Mouse (Mus musculus): ENCODE results near the gene Lmbr1l. TPM values are rescaled to one million over a fixed set of nuclear protein-coding genes. Genes with fewer than 3 reads are reported as not detected.
"Not testable (repeated sequence)": the region's sequence is repeated elsewhere in the genome, so short reads cannot be mapped to it uniquely, and the experiment has no call there.

Lmbr1l gene
- 10 to 100 TPM; 15.4 to 16.1 TPM for total RNA-seq (2021)

DNA sequence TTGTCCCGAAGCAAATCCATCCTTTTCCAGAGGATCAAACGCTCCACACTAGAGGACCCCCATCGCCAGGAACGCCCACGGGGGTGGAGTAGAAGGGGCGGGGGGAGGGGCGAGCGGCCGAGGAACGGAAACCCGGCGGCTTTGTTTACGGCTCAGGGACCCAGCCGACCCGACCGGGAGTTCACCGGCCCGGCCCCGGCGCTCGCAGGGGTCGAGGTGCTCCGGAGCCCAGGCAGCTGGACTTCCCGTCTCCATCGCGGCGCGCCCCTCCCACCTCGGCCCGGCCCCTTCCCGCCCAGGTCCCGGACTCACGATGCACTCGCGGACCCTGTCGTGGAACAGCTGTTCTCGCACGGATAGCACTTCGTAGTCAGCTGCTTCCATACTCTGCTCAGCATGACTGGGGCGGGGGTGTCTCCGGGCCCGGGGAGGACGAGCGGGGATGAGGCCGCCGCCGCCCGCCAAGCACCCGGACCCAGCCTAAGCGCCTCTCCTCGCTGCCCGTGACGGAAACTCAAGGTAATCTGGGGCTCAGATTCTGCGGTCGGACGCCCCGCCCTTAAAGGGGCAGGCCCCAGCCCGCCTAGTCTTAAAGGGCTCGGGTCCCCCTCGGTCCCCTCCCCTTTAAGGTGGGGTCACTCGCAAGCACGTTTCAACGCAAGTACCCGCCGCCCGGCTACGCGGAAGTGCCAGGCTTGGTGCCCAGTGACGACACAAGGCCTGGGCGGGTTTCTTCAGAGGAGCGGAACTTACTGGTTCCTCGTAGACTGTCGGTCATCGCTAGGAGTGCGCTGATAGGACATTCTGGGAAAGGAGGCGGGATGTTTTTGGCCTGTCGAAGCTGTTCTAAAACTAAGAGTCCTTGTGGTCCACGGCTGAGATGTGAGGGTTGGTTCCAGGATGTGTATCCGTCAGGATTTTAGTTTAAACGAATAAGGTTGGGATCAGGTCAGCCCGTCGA, at the start of gene Lmbr1l:
Gene Lmbr1l, minus strand, starts transcription at position 694 of the 961 bp plus-strand sequence.
- intact Hi-C loops (cut with DNase I), result loop anchor here (2.0 to 5.0 kb wide), 2 partner anchors 21 to 36 kb away; no protein-coding TSS in a partner anchor
- DNase-seq, result peak; percentile 100

DNA sequence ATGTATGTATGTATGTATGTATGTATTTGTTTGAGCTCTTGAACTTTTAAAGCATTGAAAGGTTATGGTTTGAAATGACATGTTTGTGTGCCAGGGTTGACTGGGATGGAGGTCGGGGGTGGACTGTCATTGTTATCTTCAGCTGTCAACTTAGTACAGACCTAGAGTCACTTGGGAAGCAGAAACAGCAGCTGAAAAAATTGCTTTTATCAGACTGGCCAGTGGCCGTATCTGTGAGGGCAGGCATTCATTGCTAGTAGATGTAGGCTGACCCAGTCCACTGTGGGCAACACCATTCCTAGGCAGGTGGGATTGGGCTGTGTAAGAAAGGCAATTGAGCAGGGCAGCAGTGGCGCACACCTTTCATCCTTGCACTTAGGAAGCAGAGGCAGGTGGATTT, 41.5 kb upstream of the Lmbr1l start:
- intact Hi-C loops (cut with DNase I), result no loop called here
- DNase-seq, result no peak

DNA sequence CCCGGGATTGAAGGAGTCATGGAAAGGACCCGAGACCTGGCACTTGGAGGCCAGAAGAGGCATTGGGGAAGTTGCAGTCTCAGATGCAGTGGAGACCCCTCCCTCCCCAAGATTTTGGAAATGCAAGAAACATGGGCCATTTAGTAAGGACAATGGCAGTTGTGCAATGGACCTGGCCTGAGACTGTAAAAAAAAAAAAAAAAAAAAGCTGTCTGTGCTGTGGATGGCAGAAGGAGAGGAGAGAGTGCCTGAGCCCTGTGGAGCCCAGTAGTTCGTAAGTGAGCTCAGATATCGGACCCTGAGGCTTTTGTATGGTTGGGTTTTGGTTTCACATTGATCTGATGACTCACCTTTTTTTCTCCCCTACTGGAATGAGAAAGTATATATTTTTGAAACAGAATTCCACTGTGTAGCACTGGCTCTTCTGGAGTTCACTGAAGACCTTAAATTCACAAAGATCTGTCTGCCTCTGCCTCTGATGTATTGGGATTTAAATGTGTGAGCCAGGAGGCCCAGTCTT, 40.9 kb upstream of the Lmbr1l start:
- intact Hi-C loops (cut with DNase I), result no loop called here
- DNase-seq, result no peak

DNA sequence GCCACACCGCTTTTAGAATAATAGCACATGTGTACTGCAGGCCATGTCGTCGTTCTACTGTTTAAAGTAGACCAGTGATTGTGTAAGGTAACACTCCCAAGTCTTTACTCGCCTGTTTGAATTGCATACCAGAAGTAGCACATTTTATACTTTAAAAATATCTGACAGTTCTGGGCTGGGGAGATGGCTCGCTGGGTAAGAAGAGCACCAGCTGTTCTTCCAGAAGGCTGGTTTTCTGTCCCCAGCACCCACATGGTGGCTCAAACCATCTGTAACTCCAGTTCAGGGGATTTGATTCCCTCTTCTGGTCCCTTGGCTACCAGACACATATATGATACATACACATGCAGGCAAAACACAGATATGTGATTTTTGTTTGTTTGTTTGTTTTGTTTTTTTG, 39.4 kb upstream of the Lmbr1l start:
- intact Hi-C loops (cut with DNase I), result no loop called here
- DNase-seq, result no peak

DNA sequence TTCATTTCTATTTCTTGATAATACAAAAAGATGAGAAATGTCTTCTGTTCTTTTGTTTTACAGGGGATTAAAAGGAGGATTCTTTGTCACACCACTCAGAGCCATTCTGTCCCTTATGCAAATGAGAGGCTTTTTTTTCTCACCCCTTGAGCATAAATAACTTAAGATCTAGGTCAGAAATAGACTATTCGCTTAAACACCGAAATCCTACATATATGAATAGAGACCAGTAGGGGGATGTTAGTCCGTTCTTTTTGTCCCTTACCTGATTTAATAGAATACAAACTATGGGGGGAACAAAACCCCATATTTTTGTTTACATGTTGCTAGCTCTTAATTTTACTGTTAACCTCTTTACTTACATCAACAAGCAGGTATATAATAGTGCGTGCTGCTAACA, 38.0 kb upstream of the Lmbr1l start:
- intact Hi-C loops (cut with DNase I), result no loop called here

DNA sequence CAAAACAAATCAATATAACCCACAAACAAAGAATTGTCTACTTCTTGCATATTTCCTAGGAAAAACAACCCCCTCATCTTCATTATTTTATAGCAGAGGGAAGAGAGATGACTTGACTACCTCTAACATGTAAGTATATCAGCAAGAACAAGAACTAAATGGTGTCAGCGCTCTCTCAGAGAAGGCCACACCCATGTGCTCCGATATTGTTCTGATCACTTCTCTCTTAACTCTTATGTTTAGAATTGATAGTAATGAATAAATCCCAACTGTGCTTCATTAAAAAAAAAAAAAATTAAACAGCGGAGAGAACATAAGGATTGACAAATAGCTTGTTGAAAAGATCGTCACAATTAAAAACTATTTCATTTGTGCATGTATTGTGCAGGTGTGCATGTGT, 37.3 kb upstream of the Lmbr1l start:
- no peak for DNase-seq
- intact Hi-C loops (cut with DNase I), result no loop called here

More for the DNA sequence above, 38.0 kb upstream of the Lmbr1l start:
- DNase-seq, result no peak

DNA sequence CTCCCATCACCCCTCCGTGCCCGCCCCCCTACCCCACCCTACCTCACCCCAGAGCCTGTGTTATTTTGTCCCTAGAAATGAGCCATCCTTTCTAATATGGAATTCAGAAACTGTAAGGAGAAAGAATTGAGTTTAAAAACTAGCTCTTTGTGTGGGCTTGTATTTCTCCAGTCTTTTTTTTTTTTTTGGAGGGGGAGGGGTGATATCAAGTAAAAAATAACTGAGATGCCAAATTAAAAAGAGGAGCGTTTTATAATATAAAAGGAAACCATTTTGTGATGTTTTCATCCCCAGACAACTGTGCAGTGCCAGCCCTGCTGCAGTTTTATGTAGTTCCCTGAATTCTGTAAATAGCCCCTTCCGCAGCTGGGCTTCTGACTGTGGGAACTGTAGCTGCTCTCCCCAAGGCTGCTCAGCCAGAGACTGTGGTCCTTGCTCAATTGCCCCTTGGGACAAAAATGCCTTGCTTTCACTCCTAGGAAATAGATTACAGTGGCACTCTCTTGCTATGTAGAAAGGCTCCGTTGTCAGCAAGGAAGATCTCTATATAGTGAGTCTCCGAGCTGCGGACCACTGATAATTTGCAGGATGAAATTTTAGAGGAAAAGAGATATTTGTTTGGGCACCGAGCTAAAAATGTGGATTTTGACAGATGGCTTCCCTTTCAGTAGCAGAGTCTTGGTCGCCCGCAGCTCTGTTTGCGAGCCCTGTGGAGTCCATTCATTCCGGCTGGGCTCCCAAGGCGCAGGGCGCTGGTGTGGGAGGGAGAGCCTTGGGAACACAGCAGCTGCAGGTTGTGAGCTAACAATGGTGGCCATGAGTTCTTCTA, 36.6 kb upstream of the Lmbr1l start:
- intact Hi-C loops (cut with DNase I), result no loop called here
- DNase-seq, result peak in 1 of 2 experiments; percentile 33

DNA sequence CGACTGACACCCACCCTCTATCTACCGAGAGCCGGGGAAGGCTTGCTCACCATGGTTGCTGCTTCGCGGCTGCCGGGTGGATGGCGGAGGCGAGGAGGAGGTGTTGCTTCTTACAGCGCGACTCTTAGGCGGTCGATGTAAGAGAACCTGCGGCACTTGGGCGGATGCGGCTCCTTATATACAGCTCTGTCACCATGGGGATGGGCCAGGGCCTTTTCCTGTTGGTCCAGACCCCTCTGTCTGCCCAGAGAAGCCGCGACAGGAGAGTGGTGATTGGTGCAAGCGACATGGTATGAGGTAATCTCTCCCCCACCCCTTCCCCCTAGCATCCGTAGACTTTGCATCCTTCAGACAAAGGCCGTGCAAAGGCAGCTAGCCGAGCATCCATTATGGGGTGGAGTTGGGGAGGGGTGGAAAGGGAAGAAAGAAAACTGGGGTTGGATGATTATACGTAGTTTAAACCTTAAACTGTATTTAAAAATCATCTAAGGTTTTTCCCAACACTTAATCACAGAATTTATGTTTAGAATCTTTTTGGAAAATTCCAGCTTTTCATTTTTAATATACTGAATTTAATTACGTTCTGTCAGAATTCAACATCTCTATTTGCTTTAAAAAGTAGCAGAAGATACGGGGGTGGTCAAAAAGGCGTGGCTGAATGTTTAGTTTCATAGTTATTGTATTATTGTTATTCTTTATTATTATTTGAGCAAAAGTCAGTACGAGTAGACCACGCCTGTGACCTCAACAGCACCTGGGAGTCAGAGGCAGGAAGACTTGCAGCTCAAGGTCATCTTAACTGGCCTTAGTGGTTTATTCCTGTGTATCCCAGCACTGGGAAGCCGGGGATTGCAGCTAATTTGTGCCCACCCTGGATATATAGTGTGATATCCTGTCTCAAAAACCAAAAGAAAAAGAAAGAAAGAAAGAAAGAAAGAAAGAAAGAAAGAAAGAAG, 35.6 kb upstream of the Lmbr1l start, which contains the start of the genes Gm49450 and Tuba1a:
Gene Gm49450, minus strand, starts transcription at position 151 of the 956 bp plus-strand sequence.
Gene Tuba1a, minus strand, starts transcription at position 303 of the 956 bp plus-strand sequence.
- DNase-seq, result peak; percentile 94 to 95
- intact Hi-C loops (cut with DNase I), result loop anchor here (1.0 to 2.0 kb wide), 3 partner anchors 19 to 40 kb away; partner anchors contain the start of gene Tuba1b

DNA sequence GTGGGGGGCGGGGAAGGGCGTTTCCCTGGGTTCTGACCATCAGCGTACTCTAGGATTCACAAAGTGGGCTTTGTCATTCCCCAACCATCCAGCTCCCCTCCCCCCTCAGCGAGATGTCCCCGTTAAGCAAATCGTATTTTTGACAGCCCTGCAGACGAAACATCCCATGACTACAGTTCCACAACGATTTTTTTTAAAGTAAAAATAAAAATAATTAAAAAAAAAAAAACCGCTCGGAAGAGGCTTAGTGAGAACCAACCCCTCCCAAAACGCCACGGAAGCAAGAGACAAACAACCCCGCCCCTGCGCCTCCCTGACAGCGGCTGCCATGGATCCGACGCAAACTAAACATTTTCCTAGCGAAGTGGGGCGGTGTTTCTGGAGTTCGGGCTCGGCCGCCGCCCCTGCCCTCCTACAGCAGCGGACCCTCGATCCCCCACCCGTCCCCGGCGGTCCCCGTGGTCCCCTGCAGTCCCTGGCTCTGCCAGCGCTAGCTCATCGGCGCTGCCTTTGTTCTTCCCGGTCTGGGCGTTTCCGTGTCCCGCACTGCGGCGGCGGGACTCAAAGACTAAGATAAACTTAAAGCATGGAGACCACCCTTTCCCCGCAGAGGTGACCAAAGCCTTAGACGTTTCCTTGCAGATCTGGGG, 34.8 kb upstream of the Lmbr1l start:
- peak; percentile 86 to 87 for DNase-seq
- intact Hi-C loops (cut with DNase I), result loop anchor here (1.0 to 2.0 kb wide), 3 partner anchors 18 to 40 kb away; partner anchors contain the start of gene Tuba1b

DNA sequence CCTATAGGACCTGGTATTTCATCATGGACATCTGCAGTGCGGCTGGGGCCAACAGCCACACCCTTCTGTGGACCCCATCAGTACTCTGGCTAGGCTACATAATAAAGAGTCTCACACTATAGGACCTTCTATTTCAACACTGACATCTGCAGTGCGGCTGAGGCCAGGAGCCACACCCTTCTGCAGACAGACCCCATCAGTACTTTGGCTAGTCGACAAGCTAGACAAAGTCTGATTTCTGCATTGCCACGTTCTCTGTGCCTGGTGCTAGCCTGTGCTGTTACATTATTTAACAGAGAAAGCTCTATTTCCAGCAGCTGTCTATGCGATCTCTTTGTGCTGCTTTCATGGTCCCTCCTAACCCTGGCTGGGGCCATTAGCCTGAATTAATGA, 34.0 kb upstream of the Lmbr1l start:
- intact Hi-C loops (cut with DNase I), result loop anchor here (2.0 kb wide), 1 partner anchor 17 kb away; the partner anchor contains the start of gene Tuba1b
- no peak for DNase-seq

DNA sequence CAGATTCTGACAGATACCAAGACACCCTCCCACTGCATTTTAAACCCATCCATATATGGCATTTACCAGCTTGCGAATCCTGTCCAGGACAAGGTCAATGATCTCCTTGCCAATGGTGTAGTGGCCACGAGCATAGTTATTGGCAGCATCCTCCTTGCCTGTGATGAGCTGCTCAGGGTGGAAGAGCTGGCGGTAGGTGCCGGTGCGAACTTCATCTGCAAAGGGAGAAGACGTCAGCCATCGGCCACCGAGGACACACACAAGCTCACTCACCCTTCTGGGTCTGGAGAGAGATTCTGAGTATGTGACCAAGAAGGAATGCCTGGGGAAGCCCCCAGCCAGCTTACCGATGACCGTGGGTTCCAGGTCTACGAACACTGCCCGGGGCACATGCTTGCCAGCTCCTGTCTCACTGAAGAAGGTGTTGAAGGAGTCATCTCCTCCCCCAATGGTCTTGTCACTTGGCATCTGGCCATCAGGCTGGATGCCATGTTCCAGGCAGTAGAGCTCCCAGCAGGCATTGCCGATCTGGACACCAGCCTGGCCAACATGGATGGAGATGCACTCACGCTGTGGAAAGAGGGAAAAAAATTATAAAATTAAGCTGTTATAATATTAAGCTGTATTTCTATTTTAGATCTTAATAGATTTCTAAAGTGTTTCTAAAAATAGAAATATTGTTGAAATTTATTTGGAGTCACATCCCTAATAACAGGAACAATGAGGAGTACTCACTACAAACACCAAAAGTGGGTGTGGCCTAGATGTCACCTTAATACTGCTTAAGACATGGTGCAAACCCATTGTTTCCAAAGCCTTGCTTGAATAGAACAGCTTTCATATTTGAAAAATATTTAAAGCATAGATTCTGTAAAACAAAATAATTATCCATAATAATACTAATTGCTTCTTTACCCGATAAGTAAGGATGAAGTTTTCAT, 33.4 kb upstream of the Lmbr1l start:
- intact Hi-C loops (cut with DNase I), result loop anchor here (2.0 kb wide), 1 partner anchor 17 kb away; the partner anchor contains the start of gene Tuba1b
- DNase-seq, result not testable (repeated sequence)

DNA sequence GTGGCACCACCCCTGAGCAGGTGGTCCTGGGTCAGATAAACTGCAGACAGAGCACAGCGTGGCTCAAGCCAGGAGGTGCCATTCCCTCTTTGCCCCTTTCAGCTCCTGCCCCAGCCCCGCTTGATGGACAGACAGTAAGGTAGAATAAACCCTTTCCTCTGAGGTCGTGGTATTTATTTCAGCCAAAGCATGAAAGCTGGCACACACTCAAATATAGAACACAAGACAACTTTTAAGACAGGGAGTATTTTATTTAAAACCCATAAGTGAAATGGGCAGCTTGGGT, 31.5 kb upstream of the Lmbr1l start:
- intact Hi-C loops (cut with DNase I), result no loop called here
- no peak for DNase-seq

DNA sequence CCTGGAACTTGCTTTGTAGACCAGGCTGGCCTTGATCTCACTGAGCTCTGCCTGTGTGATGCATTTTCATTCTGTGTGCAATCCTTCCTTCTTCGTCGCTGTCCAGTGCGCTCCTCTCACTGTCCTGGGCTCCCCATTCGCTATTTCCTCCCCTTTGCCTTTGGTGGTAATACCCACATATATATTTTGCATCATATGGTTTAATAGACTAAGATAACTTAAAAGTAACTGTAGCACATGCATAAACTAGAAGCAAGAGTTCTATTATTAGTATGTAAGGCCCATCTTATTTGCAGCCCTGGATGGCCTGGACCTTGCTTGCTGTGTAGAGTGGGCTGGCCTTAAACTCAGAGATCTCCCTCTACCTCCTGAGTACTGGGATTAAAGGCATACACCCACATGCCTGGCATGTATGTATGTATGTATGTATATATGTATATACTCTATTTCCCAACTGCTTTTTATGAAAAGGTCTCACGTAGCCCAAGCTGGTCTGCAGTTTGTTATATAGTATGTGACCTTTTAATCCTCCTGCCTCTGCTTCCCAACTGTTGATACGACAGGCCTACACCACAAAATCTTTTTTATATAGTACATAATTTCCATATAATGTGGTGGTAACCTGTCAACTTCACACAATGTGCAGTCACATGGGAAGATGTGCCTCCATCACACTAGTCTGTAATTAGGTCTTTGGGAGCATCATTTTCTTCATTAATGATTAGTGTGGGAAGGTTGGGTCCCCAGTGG, 31.0 kb upstream of the Lmbr1l start:
- intact Hi-C loops (cut with DNase I), result no loop called here
- no peak for DNase-seq

DNA sequence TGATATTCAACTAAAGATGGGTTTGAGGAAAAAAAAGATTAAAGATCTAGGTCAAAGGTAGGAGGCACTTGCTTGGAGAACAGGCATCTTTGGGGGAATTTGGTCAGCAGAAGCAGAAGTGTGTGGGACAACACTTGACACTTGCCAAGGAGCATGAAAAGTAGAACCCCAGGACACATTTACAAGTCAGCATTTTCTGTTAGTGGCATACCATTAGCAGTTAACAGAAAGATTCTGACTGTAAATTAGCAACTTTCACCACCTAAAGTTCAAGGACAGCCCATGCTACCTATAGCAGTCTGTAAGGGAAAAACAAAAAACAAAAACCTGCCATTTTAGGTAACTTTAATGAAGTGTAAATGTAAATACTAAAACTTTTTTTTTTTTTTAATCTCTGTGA, 30.4 kb upstream of the Lmbr1l start:
- no peak for DNase-seq
- intact Hi-C loops (cut with DNase I), result no loop called here

DNA sequence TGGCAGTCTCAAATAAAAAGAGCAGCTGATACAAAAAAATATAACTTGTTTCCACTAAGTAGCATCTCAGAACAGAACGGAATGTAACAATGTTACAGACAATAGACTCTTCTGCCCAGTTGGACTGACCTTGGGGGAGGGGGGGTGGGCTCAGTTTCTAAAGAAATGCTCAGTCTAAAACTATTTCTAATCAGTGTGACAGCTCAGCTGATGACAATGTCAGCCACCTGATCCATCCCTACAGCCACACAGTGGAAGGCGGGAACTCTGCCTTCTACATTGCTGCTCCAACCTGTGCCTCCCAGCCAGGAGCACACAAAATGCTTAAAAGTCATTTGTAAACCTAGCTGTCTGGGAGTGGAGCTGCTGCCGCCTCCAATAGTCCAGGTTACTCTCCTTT, 29.9 kb upstream of the Lmbr1l start:
- DNase-seq, result no peak
- intact Hi-C loops (cut with DNase I), result no loop called here

DNA sequence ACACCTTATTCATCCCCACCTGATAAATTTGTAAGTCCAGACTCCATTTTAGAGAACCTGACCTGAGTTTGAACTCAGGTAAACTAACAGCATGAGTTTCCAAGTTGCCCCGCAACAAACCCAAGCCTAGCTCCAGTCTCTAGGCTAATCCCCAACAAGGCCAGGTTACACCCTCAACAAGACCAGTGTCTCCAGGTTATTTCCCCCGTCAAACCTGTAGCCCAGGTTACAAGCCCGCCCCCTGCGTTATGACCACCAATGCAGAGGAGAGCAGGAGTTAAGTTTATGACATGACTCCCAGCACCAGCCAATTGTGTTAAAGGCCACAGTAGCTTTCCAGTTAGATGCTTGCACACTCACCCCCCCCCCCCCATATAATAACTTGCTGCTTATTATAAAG, 25.1 kb upstream of the Lmbr1l start:
- intact Hi-C loops (cut with DNase I), result no loop called here
- no peak for DNase-seq

DNA sequence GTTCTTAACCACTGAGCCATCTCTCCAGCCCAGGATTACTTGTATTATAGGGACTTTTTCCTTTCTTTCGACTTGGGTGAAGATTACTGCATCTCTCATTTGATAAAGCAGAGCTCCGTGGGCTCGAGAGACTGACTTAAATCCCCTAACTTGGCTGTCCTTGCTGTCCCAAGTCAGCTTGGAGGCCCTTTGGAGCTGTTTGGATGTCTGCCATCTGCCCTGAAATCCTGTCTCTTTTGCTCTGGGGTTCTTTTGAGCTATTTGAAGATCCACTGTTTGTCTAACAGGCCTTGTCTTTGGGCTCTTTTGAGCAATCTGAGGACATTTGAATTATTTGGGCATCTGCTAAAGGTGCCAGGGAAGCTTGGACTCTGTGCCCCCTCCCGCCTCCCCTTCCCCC, 24.1 kb upstream of the Lmbr1l start:
- DNase-seq, result peak in 1 of 2 experiments; percentile 31
- intact Hi-C loops (cut with DNase I), result no loop called here
